Mouse (Mus musculus): ENCODE measurements at regions not wholly inside any gene's neighbourhood (a gene's known extent, or its start where the extent isn't known, plus 50 kb on each side); places are given as distances from the start of the nearest gene placed in this dataset.

- peak; percentile 12 for DNase-seq
Measured at GRCm38 (mm10) chr19:15800856-15801706, 146.1 kb downstream of the Psat1 start.

- no peak for DNase-seq
Measured at GRCm38 (mm10) chr19:15796466-15796865, 150.7 kb downstream of the Psat1 start.

DNA sequence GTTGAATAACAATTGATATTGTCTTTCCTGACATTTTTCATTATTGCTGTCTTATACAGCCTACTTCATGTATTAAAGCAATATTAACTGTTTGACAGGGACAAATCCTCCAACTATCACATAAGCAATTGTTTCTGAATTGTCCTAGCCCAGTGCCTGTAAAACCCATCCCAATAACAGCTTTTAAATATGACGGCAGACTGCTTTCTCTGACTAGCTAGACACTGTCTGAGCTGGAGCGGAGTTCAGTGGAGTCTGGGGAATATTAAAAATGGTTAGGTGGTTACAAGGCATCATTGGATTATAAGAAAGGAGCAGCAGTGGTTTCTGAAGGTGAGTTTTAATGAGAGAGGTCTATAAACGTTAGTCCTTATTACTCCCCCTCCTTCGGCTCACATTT, 155.2 kb downstream of the Psat1 start:
- DNase-seq, result no peak

DNA sequence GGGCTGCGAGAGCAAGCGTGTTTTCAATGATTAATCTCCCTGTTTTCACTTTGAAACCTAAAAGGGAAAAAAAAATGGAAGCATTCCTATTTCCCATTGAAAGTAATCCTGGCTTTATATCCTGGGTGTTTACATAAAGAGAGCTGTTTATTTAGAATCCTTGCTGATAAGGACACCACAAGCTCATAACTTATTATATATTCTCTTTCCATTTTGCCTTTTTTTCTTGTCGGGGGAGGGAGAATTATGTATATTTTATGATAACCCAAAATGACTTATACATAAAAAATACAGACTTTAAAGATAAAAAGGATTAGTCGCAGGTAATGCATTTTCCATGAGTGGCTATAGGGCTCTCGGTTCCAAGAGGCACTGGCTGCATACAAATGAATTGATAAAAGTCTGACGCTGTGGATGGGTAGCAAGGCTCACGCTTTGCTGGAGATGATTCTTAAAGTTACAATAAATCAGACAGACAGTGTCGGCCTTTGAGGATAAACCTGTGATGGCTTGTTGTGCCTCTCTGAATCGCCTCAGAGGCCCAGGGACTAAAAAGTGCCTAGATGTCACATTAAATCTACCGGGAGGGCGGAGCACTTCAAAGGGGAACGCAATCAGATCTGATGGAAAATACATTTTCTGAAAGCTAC, 155.7 kb downstream of the Psat1 start:
- DNase-seq, result no peak

- DNase-seq, result no peak
Measured at GRCm38 (mm10) chr19:15790620-15791263, 156.4 kb downstream of the Psat1 start.

GRCm38 (mm10) chr19:15789741-15790140, 157.4 kb downstream of the Psat1 start:
- DNase-seq, result no peak

DNA sequence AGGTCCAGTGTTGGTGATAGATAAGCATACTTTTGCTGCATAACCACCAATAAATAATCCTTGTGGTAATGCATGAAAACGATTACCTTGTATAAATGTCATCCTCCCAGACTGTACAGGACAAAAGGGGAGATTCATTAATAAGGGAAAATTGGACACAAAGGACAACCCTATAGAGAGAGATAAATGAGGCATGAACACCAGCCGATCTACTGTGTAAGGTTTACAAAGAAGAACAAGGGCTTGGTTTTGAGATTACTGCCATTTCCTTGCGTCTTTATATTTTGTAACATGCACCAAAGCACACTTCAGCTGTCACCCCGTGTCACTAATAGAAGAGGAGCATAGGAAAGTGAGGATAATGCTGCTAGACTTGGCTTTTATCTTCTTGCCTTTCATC, 162.5 kb downstream of the Psat1 start:
- no peak for DNase-seq

DNA sequence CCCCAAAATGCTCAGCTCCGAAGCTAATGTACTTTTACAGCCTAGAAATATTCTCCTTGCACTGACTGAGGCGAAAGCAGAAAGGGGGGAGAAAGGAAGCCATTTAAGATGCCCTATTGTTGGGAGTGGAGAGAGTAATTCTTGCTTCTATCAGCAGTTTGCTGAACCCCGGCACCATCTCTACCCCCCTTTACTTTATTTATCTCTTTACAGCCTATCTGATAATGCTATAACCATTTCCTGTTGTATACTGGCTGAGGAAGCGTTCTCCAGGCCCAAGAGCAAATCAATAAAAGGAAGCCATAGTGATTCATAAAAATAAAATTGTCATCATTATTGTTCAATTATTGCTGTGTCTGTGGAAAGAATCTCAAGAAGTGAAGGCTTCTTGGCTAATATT, 177.5 kb downstream of the Psat1 start:
- no peak for DNase-seq

DNA sequence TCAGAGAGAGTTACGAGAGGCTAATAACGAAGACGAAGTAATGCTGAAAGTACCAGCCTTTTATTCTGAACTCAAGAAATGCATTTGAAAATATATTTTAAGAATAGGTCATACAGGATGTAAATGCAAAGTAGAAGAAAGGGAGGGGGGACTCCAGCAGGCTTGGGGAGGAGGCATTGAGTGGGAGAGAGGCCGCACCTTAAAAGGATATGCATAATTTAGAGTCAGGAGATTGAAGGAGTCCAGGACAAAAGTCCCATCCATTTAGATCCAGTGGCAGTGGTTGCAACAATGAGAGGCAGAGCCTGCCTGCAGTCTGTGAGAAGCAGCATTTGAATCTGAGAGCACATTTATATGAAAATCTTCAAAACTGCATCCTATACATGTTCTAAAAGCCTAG, 186.1 kb downstream of the Psat1 start:
- no peak for DNase-seq

GRCm38 (mm10) chr19:15745026-15745777, 201.9 kb downstream of the Psat1 start:
- no peak for DNase-seq

- DNase-seq, result no peak
Measured at GRCm38 (mm10) chr19:15736200-15736599, 210.9 kb downstream of the Psat1 start.

DNA sequence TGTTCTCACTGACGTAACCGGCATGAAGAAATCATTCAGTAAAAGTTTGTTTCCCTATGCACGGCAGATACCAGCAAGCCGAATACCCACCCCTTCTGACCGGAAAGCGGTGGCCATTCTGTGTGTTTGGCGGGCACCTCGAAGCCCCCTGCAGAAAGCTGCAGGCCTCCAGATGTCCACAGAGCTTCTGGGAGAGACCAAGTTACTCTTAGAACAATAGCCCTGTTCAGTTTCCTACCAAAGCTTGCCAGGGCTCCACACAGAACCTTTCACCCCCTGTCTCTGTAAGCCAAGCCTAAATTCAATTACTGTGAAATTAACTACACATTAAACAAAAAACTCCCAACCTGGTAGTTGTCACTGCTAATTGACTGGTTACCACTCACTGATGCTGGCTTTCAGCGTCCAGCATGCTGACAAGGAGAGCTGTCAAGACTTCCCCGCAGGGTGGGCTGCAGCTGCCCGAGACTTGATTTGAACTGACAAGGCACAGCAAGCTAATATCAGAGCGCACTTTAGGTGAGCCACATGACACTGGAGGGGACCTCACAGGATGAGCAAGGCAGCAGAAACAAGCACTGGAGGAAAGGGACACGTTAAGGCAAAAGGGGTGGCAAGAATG, 220.2 kb downstream of the Psat1 start:
- no peak for DNase-seq

DNA sequence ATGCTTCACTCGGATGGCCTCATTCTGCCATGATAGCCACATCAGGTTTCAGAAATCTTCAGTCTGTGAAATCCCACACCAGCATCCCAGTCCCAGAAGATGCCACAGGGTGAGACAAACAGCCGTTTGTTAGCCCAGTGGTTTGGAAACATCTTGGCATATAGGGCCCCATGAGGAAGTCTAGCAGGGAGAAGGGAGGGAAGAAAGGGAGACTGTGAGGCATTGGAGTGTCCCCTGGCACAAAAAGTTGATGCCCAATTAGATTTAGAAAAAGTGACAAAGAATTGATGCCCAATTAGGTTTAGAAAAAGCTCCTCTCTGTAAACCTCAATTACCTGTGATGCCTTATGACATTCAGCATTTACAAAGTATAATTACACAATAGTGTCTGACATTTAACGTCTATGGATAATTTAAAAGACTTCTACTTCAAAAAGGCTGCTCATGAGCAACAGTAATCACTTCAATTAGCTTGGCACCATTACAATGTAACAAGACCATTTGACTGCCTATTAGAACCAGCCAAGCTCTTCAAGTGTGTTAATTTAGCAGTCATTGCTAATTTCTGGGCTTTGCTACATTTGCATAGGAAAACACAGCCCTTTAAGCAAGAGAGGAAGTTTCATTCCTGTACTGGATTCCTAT, 254.6 kb downstream of the Psat1 start:
- DNase-seq, result no peak

GRCm38 (mm10) chr19:15669996-15670395, 277.1 kb downstream of the Psat1 start:
- DNase-seq, result peak; percentile 28

- no peak for DNase-seq
Measured at GRCm38 (mm10) chr19:15669541-15669940, 277.6 kb downstream of the Psat1 start.

- DNase-seq, result no peak
Measured at GRCm38 (mm10) chr19:15668624-15669016, 278.5 kb downstream of the Psat1 start.

GRCm38 (mm10) chr19:15667889-15668623, 279.1 kb downstream of the Psat1 start:
- peak; percentile 57 for DNase-seq

DNA sequence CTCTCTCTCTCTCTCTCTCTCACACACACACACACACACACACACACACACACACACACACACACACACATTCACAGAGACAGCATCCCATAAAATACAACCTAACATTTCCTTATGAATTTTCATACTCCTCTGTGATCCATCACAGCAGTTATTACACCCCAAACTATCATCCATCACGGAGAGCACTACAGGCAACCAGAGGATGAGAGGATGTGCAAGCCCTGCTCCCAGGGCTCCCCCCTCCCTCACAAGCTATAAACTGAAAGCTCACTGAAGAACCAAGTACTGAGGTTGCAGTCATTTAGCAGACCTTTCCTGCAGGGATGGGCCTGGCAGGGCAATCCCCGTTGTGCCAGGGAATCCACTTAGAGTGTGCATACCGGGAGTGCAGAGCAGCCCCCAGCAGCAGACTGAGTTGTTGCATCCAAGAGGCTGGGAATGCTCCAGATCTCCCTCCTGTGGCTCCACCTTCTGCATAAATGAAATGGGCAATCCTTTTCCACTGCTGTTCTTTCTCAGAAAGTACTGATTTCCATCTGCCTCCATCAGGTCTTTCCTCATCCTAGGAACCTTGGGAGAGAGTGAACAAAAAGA, 283.4 kb downstream of the Psat1 start:
- DNase-seq, result no peak

GRCm38 (mm10) chr19:15658611-15659010, 288.5 kb downstream of the Psat1 start:
- no peak for DNase-seq

DNA sequence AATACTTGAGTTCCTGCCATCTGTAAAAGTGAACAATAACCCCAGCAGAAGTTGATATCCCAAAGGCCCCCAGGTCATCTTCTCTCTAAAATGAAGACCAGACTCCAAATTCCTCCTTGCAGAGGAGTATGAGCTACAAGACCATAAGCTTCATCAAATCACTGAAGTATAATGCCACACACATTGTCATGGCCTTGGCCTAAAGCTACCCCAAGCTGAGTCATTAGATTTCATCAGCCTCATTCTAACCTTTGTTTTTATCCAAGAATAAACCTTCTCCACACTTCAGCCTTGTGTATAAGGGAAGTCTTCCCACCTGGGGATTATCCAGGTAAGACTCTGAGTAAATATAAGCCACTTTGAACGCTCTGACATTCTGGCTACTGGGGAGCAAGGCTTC, 289.3 kb downstream of the Psat1 start:
- no peak for DNase-seq

- DNase-seq, result peak; percentile 32
Measured at GRCm38 (mm10) chr19:15649368-15649767, 297.8 kb downstream of the Psat1 start.
